Mouse (Mus musculus) spleen, adult 12 weeks (tissue): ENCODE measurements at regions not wholly inside any gene's neighbourhood (a gene's known extent, or its start where the extent isn't known, plus 50 kb on each side); places are given as distances from the start of the nearest gene placed in this dataset.
"Not testable (repeated sequence)": the region's sequence is repeated elsewhere in the genome, so short reads cannot be mapped to it uniquely, and the experiment has no call there.

Experiments used
- DNase-seq: peaks from one replicate; pipeline ENCODE4 v3.0.0; 2022; ENCODE audit warnings: low spot score

- DNase-seq, result no peak
These were observed 76.8 kb upstream of the Smg1 start for GRCm38 (mm10) chr7:118320307-118320706.

GRCm38 (mm10) chr7:118318432-118319135 is 75.1 kb upstream of the Smg1 start:
- DNase-seq, result no peak

- DNase-seq, result not testable (repeated sequence)
These were observed 71.4 kb upstream of the Smg1 start for GRCm38 (mm10) chr7:118314886-118315285.

- DNase-seq, result no peak
These were observed 70.8 kb upstream of the Smg1 start for GRCm38 (mm10) chr7:118314228-118314658.

- DNase-seq, result no peak
These were observed 70.3 kb upstream of the Smg1 start for GRCm38 (mm10) chr7:118313818-118314217.

- DNase-seq, result no peak
These were observed 66.3 kb upstream of the Smg1 start for GRCm38 (mm10) chr7:118309733-118310132.

GRCm38 (mm10) chr7:118308882-118309281 is 65.4 kb upstream of the Smg1 start:
- no peak for DNase-seq

- peak; percentile 45 for DNase-seq
These were observed 61.3 kb upstream of the Smg1 start for GRCm38 (mm10) chr7:118304812-118305211.

GRCm38 (mm10) chr7:118304338-118304737 is 60.9 kb upstream of the Smg1 start:
- no peak for DNase-seq

GRCm38 (mm10) chr7:118303921-118304320 is 60.5 kb upstream of the Smg1 start:
- DNase-seq, result no peak

GRCm38 (mm10) chr7:118300678-118301342 is 57.3 kb upstream of the Smg1 start:
- no peak for DNase-seq

GRCm38 (mm10) chr7:118297613-118298012 is 54.1 kb upstream of the Smg1 start:
- peak; percentile 47 for DNase-seq

GRCm38 (mm10) chr7:118296856-118297518 is 53.5 kb upstream of the Smg1 start:
- DNase-seq, result no peak

GRCm38 (mm10) chr7:118295855-118296254 is 52.4 kb upstream of the Smg1 start:
- DNase-seq, result no peak

- peak; percentile 23 for DNase-seq
These were observed 51.8 kb upstream of the Smg1 start for GRCm38 (mm10) chr7:118295275-118295674.

GRCm38 (mm10) chr7:118294637-118295036 is 51.2 kb upstream of the Smg1 start:
- peak; percentile 27 for DNase-seq
